Mouse (Mus musculus) gastrocnemius, postnatal 10 days (tissue): Measurements from ENCODE around the gene Fbxl13. TPM values are rescaled to one million over a fixed set of nuclear protein-coding genes. Genes with fewer than 3 reads are reported as not detected.
A peak's percentile ranks its signal among the peaks of the same experiment; 100 is the strongest.

ENCODE experiments used
- DNase-seq: peaks from one replicate; pipeline ENCODE4 v3.0.0; 2021; ENCODE audit warnings: mixed read lengths
- total RNA-seq, 2 experiments: library from RNA; stranded (reverse); gene quantifications; 2 replicates each; pipeline ENCODE4 v1.2.3; 2021

Fbxl13 gene
- total RNA-seq, 2 experiments from 2014 or later: 0.19 to 0.36 TPM

DNA sequence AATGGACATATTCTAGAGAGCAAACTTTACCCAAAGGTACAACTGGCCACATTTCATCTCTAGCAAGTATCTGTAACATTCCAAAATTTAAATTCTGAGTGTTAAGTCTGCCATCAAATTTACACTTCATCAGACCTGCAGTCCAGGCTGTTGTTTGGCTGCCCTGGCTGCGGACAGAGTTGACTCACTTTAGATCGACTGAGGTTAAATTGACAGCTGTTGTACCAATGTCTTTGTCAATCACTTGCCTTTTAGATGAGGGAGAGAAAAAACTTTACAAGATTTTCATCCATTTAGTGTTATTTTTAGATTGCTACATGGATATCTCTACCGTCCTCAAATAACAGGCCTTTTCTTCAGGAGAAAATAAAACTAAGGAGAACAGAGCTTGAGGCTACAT, 126.3 kb downstream of the Fbxl13 start:
- no peak for DNase-seq

GRCm38 (mm10) chr5:21518207-21518606, 127.2 kb downstream of the Fbxl13 start:
- no peak for DNase-seq

- DNase-seq: no peak
Measured at GRCm38 (mm10) chr5:21517562-21517961, 127.9 kb downstream of the Fbxl13 start.

DNA sequence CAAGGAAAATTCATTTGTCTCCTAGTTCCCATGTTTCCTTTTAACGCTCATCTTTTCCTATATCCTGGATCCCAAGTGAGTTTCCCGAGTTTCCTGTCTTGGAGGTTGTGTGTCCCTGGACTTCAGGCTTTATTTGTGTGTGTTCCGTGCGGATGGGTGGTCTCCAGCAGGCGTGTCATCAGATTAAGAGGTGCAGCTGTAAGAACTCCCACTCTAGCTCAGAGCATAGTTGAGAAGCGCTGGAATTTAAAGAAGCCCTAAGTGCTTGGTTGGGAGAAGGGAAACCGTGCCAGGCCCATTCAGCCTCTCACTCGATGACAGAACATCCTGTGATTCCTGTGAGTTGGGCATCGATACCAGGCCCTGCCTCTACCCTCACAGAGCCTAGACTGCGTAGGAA, 132.1 kb downstream of the Fbxl13 start:
- no peak for DNase-seq

GRCm38 (mm10) chr5:21509801-21510200, 135.6 kb downstream of the Fbxl13 start:
- no peak for DNase-seq

DNA sequence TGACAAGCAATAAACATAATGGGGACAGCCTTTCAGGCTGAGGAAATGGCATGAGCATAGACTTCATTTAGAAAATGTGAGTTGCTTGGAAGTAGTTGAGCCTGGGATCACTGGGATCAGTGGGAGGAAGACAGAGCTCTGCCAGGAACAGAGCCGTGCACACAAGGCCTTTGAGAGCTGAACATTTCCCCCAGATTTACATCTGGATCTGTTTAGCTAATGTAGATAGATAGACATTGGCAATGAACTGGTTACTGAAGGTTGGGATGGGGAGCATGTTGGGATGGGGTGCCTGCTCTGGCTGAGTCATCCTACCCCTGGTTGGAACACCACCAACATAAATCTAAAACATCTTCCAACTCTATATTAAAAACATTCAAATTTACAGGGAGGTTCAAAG, 138.5 kb downstream of the Fbxl13 start:
- DNase-seq: no peak

DNA sequence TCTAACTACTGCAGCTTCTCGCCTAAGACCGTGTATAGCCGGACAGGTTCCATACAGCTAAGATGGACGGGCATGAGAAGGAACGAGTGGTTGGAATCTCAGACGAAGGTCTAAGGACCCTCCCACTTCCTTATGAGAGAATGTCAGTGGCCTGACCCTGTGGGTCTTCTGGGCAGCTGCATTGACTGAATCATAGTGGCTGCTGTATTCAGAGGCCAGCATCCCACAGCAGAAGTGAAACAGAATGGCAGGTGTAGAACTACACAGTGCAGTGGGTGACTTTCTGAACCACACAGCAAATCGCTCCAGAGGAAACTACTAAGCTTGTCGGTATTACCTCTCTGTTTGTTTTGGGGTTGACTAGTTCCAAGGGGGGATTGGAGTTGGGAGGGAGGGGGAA, 140.3 kb downstream of the Fbxl13 start:
- DNase-seq: no peak

DNA sequence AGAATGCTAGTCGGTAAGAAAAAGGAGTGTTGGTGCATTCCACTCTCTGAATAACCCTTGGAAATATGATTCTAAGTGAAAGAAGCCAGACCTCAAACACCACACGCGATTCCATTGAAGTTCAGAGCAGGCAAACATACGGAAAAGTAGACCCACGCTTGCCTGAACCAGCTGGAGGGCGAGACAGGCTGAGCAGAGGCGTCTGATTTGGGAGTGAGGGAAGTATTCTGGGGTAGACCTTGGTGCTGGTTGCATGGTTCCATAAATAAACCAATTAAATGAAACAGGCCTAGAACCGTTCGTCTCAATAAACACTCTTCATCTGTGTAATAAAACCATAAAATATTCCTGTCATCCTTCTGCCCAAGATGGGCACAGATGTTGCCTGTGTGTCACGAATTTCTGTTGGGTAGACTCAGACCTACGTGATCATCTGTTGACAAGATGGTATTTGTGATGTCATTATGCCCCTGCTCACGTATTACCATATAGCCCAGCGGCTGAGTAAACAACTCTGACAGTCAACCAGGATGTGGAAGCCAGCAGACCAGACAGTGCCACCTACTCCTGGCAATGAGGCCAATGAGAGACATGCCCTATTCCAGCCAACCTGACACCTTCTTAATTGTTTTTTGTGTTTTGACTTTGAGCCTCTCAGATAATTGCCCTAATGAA, 142.4 kb downstream of the Fbxl13 start:
- DNase-seq: no peak

GRCm38 (mm10) chr5:21500941-21501340, 144.5 kb downstream of the Fbxl13 start:
- DNase-seq: no peak

DNA sequence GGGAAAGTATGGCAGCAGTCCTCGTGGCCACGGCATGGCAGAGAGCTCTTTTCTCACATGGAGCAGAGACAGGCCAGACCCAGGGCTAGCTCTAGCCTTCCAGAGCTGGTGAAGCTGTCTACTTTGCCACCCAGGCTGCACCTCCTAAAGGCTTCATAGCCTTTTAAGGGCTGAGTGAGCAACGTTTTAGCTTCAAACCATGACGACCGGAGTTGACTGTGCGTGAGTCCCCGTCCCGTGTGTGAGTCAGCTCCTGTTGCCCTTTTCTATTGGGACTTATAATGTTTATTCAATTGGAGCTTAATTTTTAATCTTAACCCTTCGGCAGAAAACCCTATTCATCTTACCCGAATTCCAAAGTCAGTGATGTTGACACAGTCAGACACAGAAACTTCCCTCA, 145.3 kb downstream of the Fbxl13 start:
- no peak for DNase-seq

- no peak for DNase-seq
Measured at GRCm38 (mm10) chr5:21498925-21499324, 146.5 kb downstream of the Fbxl13 start.

- DNase-seq: no peak
Measured at GRCm38 (mm10) chr5:21498490-21498889, 146.9 kb downstream of the Fbxl13 start.

DNA sequence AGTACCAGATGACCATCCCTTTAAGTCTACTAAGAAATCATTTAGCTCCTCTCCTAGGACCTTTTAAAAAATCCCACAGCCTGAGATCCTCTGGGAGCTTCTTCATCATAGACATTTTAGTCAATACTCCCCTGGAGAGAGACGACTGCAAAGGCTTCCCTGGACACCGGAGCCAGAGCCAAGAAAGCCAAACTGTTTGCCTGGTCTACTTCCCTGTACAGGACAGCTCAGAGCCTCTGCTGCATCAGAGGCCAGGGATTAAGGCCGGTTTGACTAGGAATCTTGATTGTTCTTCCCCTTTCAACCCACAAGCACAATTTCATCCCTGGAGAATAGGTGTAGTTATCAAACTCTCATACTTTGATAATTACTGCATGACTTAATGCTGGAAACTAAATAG, 148.6 kb downstream of the Fbxl13 start:
- DNase-seq: no peak

- peak; percentile 50 for DNase-seq
Measured at GRCm38 (mm10) chr5:21496321-21496720, 149.1 kb downstream of the Fbxl13 start.

GRCm38 (mm10) chr5:21494781-21495180, 150.7 kb downstream of the Fbxl13 start:
- DNase-seq: no peak

GRCm38 (mm10) chr5:21493294-21493999, 152.0 kb downstream of the Fbxl13 start:
- DNase-seq: no peak

DNA sequence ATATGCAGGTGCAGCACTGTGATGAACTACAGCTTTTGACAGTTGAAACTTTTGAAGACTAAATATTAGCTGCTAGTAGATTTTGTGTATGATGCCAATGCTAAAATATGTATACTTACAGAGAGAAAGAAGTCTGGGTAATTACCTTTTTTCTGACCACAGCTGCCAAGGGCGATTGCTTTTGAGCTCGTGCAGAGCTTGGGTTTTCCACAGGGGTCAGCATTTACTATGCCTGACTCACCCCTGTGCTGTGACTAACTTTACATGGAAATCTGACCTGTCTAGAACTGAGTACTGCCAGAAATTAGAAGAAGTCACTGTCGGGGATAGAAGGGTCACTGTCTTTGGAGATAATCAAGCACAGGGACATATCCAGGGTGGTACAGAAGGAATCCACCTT, 153.2 kb downstream of the Fbxl13 start:
- no peak for DNase-seq

GRCm38 (mm10) chr5:21491469-21491868, 154.0 kb downstream of the Fbxl13 start:
- DNase-seq: no peak

- DNase-seq: no peak
Measured at GRCm38 (mm10) chr5:21489135-21489534, 156.3 kb downstream of the Fbxl13 start.

DNA sequence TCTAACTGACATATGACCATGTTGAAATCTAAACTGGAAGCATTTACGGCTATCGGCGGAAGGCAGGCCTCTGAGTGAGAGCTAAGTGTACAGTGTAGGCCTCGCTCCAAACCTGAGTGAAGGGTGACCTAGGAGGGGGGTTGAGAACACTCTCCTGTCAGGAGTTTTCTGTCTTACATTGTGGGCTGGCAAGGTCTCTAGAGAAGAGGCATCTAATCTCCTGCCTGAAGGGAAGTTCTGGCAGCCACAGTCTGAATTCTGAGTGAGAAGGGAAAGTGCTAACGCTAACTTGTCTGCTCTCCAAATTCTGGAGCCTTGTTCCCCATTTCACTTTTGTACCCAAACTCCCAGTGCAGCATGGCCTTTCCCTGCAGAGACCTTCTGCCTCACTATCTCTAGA, 156.9 kb downstream of the Fbxl13 start:
- no peak for DNase-seq

DNA sequence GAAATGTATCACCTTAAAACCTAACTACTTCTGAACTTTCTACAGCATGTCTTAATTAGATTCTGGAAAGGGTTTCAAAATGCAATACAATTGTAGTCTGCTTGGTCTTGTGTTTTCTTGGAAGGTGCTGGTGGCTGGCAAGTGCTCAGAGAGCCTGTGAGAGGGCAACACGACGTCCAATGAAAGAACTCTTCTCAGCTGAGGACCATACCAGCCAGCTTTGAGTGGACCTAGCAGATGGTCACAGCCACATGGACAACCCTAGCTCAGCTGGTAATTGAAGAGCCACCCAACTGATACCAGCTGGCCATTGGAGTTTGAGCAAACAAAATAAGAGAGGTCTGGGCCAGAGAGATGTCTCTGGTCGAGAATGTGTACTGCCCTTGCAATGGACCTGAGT, 157.7 kb downstream of the Fbxl13 start:
- DNase-seq: peak; percentile 32

DNA sequence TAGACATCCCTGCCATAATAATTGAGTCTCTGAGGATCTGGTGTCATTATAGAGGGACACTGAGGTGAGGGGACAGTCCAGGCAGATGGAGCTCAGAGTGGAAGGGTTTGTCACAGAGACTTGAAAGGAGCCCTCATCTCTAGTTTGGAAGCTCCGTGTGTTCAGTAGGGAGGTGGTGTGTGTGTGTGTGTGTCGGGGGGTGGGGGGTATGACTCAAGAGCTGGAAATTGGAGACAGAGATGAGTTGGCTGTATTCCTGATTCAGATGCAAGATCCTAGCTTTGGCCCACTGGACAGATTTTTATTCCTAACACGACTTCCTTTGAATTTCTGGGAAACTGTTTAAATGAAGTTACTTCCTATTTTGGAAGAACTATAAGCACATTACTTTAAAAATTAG, 158.1 kb downstream of the Fbxl13 start:
- DNase-seq: no peak

GRCm38 (mm10) chr5:21486798-21487197, 158.6 kb downstream of the Fbxl13 start:
- DNase-seq: no peak

GRCm38 (mm10) chr5:21485197-21485829, 160.1 kb downstream of the Fbxl13 start:
- no peak for DNase-seq
